Mouse (Mus musculus): Measurements from ENCODE around the gene Mpi.
A peak's percentile ranks its signal among the peaks of the same experiment; 100 is the strongest.

The Mpi gene

GRCm38 (mm10) chr9:57522861-57523246, 29.7 kb downstream of the Mpi start:
- DNase-seq (ENCODE audit: low spot score) = no peak

- DNase-seq (ENCODE audit: low spot score) = no peak
Observed at GRCm38 (mm10) chr9:57522114-57522860, 30.3 kb downstream of the Mpi start.

- DNase-seq (ENCODE audit: low spot score) = peak; percentile 95
Observed at GRCm38 (mm10) chr9:57521056-57521911, 31.3 kb downstream of the Mpi start, which contains the start of gene Cox5a. Cox5a (plus strand) TSS chr9:57521274.

- DNase-seq (ENCODE audit: low spot score) = no peak
Observed at GRCm38 (mm10) chr9:57520375-57521055, 32.0 kb downstream of the Mpi start.

GRCm38 (mm10) chr9:57517113-57517512, 35.5 kb downstream of the Mpi start:
- DNase-seq (ENCODE audit: low spot score) = peak; percentile 77

- no peak for DNase-seq (ENCODE audit: low spot score)
Observed at GRCm38 (mm10) chr9:57510577-57510976, 42.0 kb downstream of the Mpi start.

- peak; percentile 69 for DNase-seq (ENCODE audit: low spot score)
Observed at GRCm38 (mm10) chr9:57505700-57506099, 46.9 kb downstream of the Mpi start.

- DNase-seq (ENCODE audit: low spot score) = no peak
Observed at GRCm38 (mm10) chr9:57504891-57505290, 47.7 kb downstream of the Mpi start.

- DNase-seq (ENCODE audit: low spot score) = peak; percentile 79
Observed at GRCm38 (mm10) chr9:57504381-57504700, 48.2 kb downstream of the Mpi start.

- peak; percentile 68 for DNase-seq (ENCODE audit: low spot score)
Observed at GRCm38 (mm10) chr9:57503622-57504380, 48.8 kb downstream of the Mpi start, which contains the start of gene Rpp25. Rpp25 (plus strand) TSS chr9:57504026.

GRCm38 (mm10) chr9:57502911-57503621, 49.5 kb downstream of the Mpi start:
- peak; percentile 34 for DNase-seq (ENCODE audit: low spot score)

- no peak for DNase-seq (ENCODE audit: low spot score)
Observed at GRCm38 (mm10) chr9:57501861-57502260, 50.7 kb downstream of the Mpi start.

- DNase-seq (ENCODE audit: low spot score) = no peak
Observed at GRCm38 (mm10) chr9:57501452-57501851, 51.1 kb downstream of the Mpi start.

- DNase-seq (ENCODE audit: low spot score) = no peak
Observed at GRCm38 (mm10) chr9:57498536-57498935, 54.0 kb downstream of the Mpi start.

- DNase-seq (ENCODE audit: low spot score) = no peak
Observed at GRCm38 (mm10) chr9:57497236-57497635, 55.3 kb downstream of the Mpi start.

GRCm38 (mm10) chr9:57494970-57495369, 57.6 kb downstream of the Mpi start:
- DNase-seq (ENCODE audit: low spot score) = no peak

All from MN1 (cell line).